Mouse (Mus musculus): ENCODE measurements at regions not wholly inside any gene's neighbourhood (a gene's known extent, or its start where the extent isn't known, plus 50 kb on each side); places are given as distances from the start of the nearest gene placed in this dataset.
A peak's percentile ranks its signal among the peaks of the same experiment; 100 is the strongest.

DNA sequence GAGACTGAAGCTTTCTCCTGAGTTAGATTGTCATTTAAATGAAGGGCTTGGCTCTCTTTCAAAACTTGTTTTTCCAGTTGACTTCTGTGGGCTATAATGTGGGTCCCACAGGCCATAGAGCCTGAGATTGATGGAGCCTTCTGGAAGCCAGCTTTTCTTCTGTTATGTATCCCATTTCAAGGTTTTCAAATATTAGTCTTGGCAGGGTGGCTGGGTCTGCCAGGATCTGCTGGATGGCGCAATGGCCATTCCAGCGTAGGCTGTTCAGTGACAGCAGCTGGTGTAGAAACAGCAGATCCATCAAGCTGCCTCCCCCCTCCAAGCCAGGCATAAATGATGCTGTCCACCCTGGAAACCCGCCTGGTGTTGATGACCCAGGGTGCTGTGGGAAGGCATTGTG, 264.4 kb upstream of the Adcy2 start:
- peak; percentile 88 for ATAC-seq

GRCm38 (mm10) chr13:69266071-69266470, 266.7 kb upstream of the Adcy2 start:
- H3K4me2 ChIP-seq (ENCODE audit: low read length) = no peak overlapping the region
- no peaks in the 10 kb centered on the region for H3K27me3 ChIP-seq (replicated peaks; ENCODE audit: control insufficient read depth, insufficient read depth, low read length)
- no peaks in the 10 kb centered on the region; the same call in 1 of the 2 replicates for H3K4me1 ChIP-seq (ENCODE audit: control insufficient read depth, insufficient read depth, low read depth, low read length)
- H3K4me3 ChIP-seq (ENCODE audit: low read length) = no peak overlapping the region
- H3K27ac ChIP-seq (ENCODE audit: low read depth, low read length) = no peak overlapping the region
- no peaks in the 10 kb centered on the region for H3K9me3 ChIP-seq (ENCODE audit: control insufficient read depth, low read length)
- H3K36me3 ChIP-seq (ENCODE audit: control insufficient read depth, insufficient read depth, low read length) = no peaks in the 10 kb centered on the region
- WGBS = 95% methylated on average over 1 of the region's 1 CpGs
- no peak overlapping the region for H3K9ac ChIP-seq (ENCODE audit: low read depth, low read length)
- ATAC-seq = no peak

More for the DNA sequence above, 264.4 kb upstream of the Adcy2 start:
- no peaks in the 10 kb centered on the region for H3K9me3 ChIP-seq (ENCODE audit: control insufficient read depth, low read length)
- no peak overlapping the region for H3K9ac ChIP-seq (ENCODE audit: low read depth, low read length)
- no peak overlapping the region for H3K4me2 ChIP-seq (ENCODE audit: low read length)
- 40% methylated on average over 3 of the region's 3 CpGs for WGBS
- no peak overlapping the region for H3K27ac ChIP-seq (ENCODE audit: low read depth, low read length)
- no peaks in the 10 kb centered on the region for H3K36me3 ChIP-seq (ENCODE audit: control insufficient read depth, insufficient read depth, low read length)
- H3K27me3 ChIP-seq (replicated peaks; ENCODE audit: control insufficient read depth, insufficient read depth, low read length) = no peaks in the 10 kb centered on the region
- no peaks in the 10 kb centered on the region; the same call in 1 of the 2 replicates for H3K4me1 ChIP-seq (ENCODE audit: control insufficient read depth, insufficient read depth, low read depth, low read length)
- no peak overlapping the region for H3K4me3 ChIP-seq (ENCODE audit: low read length)

GRCm38 (mm10) chr13:69272506-69272905, 261.0 kb upstream of the Nsun2 start:
- Histone ChIP-seq H3K9me3 (ENCODE audit: control insufficient read depth, low read length) (no peaks in the 10 kb centered on the region), H3K27me3 (replicated peaks; ENCODE audit: control insufficient read depth, insufficient read depth, low read length) (no peaks in the 10 kb centered on the region), H3K4me2 (ENCODE audit: low read length) (no peak overlapping the region), H3K4me3 (ENCODE audit: low read length) (no peak overlapping the region), H3K27ac (ENCODE audit: low read depth, low read length) (no peak overlapping the region), H3K36me3 (ENCODE audit: control insufficient read depth, insufficient read depth, low read length) (no peaks in the 10 kb centered on the region), H3K9ac (ENCODE audit: low read depth, low read length) (no peak overlapping the region), H3K4me1 (ENCODE audit: control insufficient read depth, insufficient read depth, low read depth, low read length) (no peaks in the 10 kb centered on the region)
- WGBS = 42% methylated on average over 3 of the region's 3 CpGs
- ATAC-seq = no peak

DNA sequence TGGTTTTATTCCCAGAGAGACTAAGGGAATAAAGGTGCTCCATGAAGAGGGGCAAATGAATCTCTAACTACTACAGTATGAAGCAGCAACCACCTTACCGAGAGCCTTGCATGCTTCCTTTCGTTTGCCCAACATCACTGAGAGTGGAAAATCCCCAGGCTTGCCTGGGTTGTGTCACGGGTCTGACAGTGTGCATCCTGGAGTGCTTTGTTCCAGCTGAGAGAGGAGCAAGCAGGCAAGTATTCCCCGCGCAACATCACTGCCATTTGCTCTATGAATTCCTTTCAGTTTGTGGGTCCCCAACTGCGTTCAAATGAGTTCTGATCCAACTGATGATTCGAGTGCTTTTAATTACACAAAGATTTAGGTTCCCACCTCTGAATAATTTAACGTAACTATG, 253.9 kb upstream of the Nsun2 start:
- no peaks in the 10 kb centered on the region for H3K36me3 ChIP-seq (ENCODE audit: control insufficient read depth, insufficient read depth, low read length)
- no peak overlapping the region for H3K27ac ChIP-seq (ENCODE audit: low read depth, low read length)
- H3K4me1 ChIP-seq (ENCODE audit: control insufficient read depth, insufficient read depth, low read depth, low read length) = no peaks in the 10 kb centered on the region
- WGBS = 78% methylated on average over 8 of the region's 8 CpGs
- H3K4me3 ChIP-seq (ENCODE audit: low read length) = no peak overlapping the region
- H3K9me3 ChIP-seq (ENCODE audit: control insufficient read depth, low read length) = no peaks in the 10 kb centered on the region
- no peak overlapping the region for H3K9ac ChIP-seq (ENCODE audit: low read depth, low read length)
- ATAC-seq = peak; percentile 27; the same call in 1 of the 2 replicates
- no peak overlapping the region for H3K4me2 ChIP-seq (ENCODE audit: low read length)
- no peaks in the 10 kb centered on the region for H3K27me3 ChIP-seq (replicated peaks; ENCODE audit: control insufficient read depth, insufficient read depth, low read length)

GRCm38 (mm10) chr13:69294483-69294882, 239.1 kb upstream of the Nsun2 start:
- H3K27ac ChIP-seq (ENCODE audit: low read depth, low read length) = no peak overlapping the region
- WGBS = 85% methylated on average over 1 of the region's 1 CpGs
- no peak overlapping the region for H3K4me3 ChIP-seq (ENCODE audit: low read length)
- 0 out of 2 replicates have a peak, but pooled peaks cover 2% of the 10 kb centered on the region for H3K9me3 ChIP-seq (ENCODE audit: control insufficient read depth, low read length)
- no peak overlapping the region for H3K4me2 ChIP-seq (ENCODE audit: low read length)
- H3K4me1 ChIP-seq (ENCODE audit: control insufficient read depth, insufficient read depth, low read depth, low read length) = no peaks in the 10 kb centered on the region
- no peak overlapping the region for H3K9ac ChIP-seq (ENCODE audit: low read depth, low read length)
- H3K36me3 ChIP-seq (ENCODE audit: control insufficient read depth, insufficient read depth, low read length) = no peaks in the 10 kb centered on the region
- no peaks in the 10 kb centered on the region for H3K27me3 ChIP-seq (replicated peaks; ENCODE audit: control insufficient read depth, insufficient read depth, low read length)
- no peak for ATAC-seq

DNA sequence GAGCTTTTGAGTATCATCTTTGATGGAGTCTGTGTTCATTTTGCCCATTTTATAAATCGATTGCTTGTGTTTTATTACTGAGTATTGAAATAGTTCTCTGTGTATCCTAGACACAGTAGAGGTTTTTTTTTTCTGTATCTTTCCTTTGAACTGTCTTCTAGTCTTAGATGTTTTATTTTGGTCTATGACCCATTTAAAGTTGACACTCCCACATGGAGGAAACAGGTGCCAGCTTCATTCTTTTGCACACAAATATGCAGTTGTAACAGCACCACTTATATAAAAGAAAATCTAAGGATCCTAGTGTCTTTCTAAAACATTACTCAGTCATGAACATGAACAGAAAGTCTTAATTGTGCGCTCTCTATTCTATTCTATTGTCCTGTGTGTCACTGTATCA, 230.2 kb upstream of the Nsun2 start:
- Histone ChIP-seq H3K27ac (ENCODE audit: low read depth, low read length) (no peak overlapping the region), H3K27me3 (replicated peaks; ENCODE audit: control insufficient read depth, insufficient read depth, low read length) (no peaks in the 10 kb centered on the region), H3K36me3 (ENCODE audit: control insufficient read depth, insufficient read depth, low read length) (no peaks in the 10 kb centered on the region), H3K4me2 (ENCODE audit: low read length) (no peak overlapping the region), H3K9ac (ENCODE audit: low read depth, low read length) (no peak overlapping the region), H3K9me3 (ENCODE audit: control insufficient read depth, low read length) (no peaks in the 10 kb centered on the region), H3K4me1 (ENCODE audit: control insufficient read depth, insufficient read depth, low read depth, low read length) (no peaks in the 10 kb centered on the region), H3K4me3 (ENCODE audit: low read length) (no peak overlapping the region)
- WGBS = 90% methylated on average over 2 of the region's 2 CpGs
- no peak for ATAC-seq

DNA sequence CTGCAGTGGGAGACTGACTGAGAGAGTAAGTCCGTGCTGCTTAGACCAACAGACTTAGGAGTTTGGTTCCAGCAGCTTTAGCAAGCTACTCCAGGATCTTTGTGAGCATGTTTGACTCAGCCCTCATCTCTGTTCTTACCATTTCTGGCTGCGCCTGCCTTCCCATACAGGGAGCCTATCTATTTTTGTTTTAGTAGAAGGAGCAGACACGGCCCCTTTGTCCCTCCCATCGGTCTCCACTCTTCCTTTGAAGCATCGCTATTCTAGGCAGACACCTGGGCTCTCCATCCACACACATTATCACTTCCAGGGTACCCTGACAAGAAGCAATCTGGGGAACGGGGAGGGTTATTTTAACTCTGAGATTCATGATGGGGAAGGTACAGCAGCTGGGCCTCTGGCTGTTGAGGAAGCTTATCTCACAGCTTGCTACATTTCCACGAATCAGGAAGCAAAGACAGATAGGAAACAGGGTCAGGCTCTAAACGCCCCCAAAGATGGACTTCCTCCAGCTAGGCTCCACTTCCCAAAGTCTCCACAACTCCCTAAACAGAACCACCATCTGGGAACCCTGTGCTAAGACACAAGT, 203.0 kb upstream of the Nsun2 start:
- ATAC-seq = no peak
- H3K4me3 ChIP-seq (ENCODE audit: low read length) = no peak overlapping the region
- no peaks in the 10 kb centered on the region for H3K36me3 ChIP-seq (ENCODE audit: control insufficient read depth, insufficient read depth, low read length)
- H3K9me3 ChIP-seq (ENCODE audit: control insufficient read depth, low read length) = no peaks in the 10 kb centered on the region
- no peak overlapping the region for H3K4me2 ChIP-seq (ENCODE audit: low read length)
- no peaks in the 10 kb centered on the region for H3K27me3 ChIP-seq (replicated peaks; ENCODE audit: control insufficient read depth, insufficient read depth, low read length)
- no peak overlapping the region for H3K9ac ChIP-seq (ENCODE audit: low read depth, low read length)
- 84% methylated on average over 8 of the region's 8 CpGs for WGBS
- no peaks in the 10 kb centered on the region for H3K4me1 ChIP-seq (ENCODE audit: control insufficient read depth, insufficient read depth, low read depth, low read length)
- no peak overlapping the region for H3K27ac ChIP-seq (ENCODE audit: low read depth, low read length)

DNA sequence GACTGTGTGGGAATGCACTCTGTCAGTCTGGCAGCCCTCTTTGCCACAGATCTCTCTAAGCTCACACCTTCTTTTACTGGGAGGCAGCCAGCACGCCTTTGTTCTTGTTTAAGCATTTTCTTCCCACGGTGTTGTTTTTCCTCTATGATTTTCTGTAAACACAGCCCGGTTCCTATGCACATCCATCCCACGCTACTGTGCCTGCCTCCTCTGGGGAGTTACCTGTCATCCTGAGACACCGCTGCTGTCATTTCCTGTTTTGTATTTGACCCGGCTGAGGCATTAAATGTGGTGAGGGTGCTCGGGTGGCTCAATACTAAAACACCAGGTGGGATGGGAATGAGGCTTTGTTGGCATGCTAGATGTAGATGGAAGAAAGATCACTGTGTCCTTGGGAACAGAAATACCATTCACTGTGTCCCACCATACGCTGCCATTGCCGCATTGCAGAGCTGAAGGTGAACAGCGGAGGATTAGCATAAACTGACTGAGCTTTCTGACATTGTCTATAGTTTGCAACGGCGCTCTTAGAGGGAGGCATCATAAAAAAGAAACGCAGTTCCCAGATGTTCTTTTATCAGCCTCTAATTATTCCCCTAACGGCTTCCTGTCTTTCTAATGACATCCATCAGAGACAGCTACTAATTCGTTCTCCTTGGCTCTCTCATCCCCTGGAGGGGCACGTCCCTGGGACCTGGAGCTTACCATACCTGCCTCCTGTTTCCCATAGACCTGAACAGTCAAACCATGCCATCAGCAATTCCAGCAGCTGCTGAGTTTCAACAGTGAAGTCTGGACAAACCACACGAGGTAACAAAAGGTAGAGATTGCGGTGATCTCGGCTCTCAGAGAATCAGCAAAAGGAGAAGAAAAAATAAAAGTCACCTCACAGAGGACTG, 201.8 kb upstream of the Nsun2 start:
- Histone ChIP-seq H3K9me3 (ENCODE audit: control insufficient read depth, low read length) (no peaks in the 10 kb centered on the region), H3K27ac (ENCODE audit: low read depth, low read length) (no peak overlapping the region), H3K27me3 (replicated peaks; ENCODE audit: control insufficient read depth, insufficient read depth, low read length) (no peaks in the 10 kb centered on the region), H3K4me1 (ENCODE audit: control insufficient read depth, insufficient read depth, low read depth, low read length) (no peaks in the 10 kb centered on the region), H3K9ac (ENCODE audit: low read depth, low read length) (no peak overlapping the region), H3K4me2 (ENCODE audit: low read length) (no peak overlapping the region), H3K4me3 (ENCODE audit: low read length) (no peak overlapping the region), H3K36me3 (ENCODE audit: control insufficient read depth, insufficient read depth, low read length) (no peaks in the 10 kb centered on the region)
- WGBS = 56% methylated on average over 19 of the region's 19 CpGs
- ATAC-seq = peak; percentile 83

DNA sequence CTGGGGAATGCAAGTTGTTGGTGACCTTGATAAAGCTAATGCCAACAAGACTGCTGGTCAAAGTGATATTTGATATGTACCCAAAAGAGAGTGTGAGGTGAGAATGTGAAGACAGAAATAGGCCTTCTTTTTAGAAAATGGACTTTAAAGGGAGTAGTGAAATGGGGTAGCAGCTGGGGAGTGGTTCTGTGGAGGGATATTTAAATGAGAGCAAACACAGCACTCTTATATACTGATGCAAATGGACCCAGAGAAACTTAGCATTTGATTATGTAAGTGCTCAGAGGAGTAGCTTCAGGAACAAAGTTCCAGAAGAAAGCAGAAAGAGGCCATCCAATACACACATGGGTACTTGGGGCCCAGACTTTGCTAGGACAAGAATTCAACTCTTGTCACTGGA, 189.7 kb upstream of the Nsun2 start:
- Histone ChIP-seq H3K4me3 (ENCODE audit: low read length) (no peak overlapping the region), H3K4me2 (ENCODE audit: low read length) (no peak overlapping the region), H3K9me3 (ENCODE audit: control insufficient read depth, low read length) (no peaks in the 10 kb centered on the region), H3K4me1 (ENCODE audit: control insufficient read depth, insufficient read depth, low read depth, low read length) (no peaks in the 10 kb centered on the region), H3K27ac (ENCODE audit: low read depth, low read length) (no peak overlapping the region), H3K36me3 (ENCODE audit: control insufficient read depth, insufficient read depth, low read length) (no peaks in the 10 kb centered on the region), H3K9ac (ENCODE audit: low read depth, low read length) (no peak overlapping the region), H3K27me3 (replicated peaks; ENCODE audit: control insufficient read depth, insufficient read depth, low read length) (no peaks in the 10 kb centered on the region)
- ATAC-seq = no peak

All from hindbrain, embryonic 16.5 days (tissue).